Mouse (Mus musculus): ENCODE measurements around the gene Cd247.

Gene Cd247

GRCm38 (mm10) chr1:165908806-165909205 is 120.3 kb downstream of the Cd247 start:
- DNase-seq (ENCODE audit: low spot score in 2 of 2) = no peak

- DNase-seq (ENCODE audit: low spot score in 2 of 2) = no peak
Measured at GRCm38 (mm10) chr1:165909471-165909870, 121.0 kb downstream of the Cd247 start.

GRCm38 (mm10) chr1:165913720-165914415 is 125.4 kb downstream of the Cd247 start:
- DNase-seq (ENCODE audit: low spot score in 2 of 2) = no peak

- no peak for DNase-seq (ENCODE audit: low spot score in 2 of 2)
Measured at GRCm38 (mm10) chr1:165914416-165914801, 125.9 kb downstream of the Cd247 start.

GRCm38 (mm10) chr1:165921026-165921425 is 132.5 kb downstream of the Cd247 start:
- no peak for DNase-seq (ENCODE audit: low spot score in 2 of 2)

DNA sequence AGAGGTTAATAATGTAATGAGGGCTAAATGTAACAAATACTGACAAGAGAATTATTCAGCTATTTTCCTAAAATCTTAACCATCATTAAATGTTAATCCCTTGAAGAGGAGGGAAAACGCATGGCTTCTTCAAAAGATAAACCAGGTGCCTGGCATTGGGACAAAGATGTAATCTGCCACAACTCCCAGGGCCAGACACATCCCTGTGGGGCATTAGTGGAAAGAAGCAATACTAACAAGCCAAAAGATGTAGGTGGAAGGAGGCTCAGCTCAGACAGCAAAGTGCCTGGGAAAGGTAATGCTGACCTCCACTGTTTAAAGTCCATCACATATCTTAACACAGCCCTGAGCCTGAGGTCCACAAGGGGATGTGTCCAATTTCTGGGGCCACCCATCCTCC is 134.0 kb downstream of the Cd247 start:
- no peak for DNase-seq (ENCODE audit: low spot score in 2 of 2)

DNA sequence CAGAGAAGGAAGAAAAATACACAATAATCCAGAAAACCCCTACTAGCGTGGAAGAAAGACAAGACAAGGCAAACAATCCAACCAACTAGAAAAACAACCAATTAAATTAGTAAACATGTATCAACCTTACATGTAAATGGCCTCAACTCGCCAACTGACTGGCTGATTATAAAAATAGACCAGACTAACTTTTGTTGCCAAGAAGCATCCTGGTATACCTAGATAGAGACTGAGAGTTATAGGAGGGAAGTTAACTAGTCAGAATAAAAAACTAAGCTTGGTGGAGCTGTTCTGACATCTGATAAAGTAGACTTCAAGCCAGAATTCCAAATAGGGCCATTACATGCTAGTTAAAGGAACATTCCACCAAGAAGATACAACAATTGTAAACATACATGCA is 136.7 kb downstream of the Cd247 start:
- DNase-seq (ENCODE audit: low spot score in 2 of 2) = no peak

Data from spleen, postnatal 4 days (tissue).